Mouse (Mus musculus): ENCODE data around the gene Ntf5.
"Not testable (repeated sequence)": the region's sequence is repeated elsewhere in the genome, so short reads cannot be mapped to it uniquely, and the experiment has no call there.

Ntf5 gene

GRCm38 (mm10) chr7:45413113-45413863, at the start of gene Ntf5:
Ntf5 (plus strand) TSS chr7:45413695.
- DNase-seq (ENCODE audit: extremely low read depth, low read depth): no peak

- no peak for DNase-seq (ENCODE audit: extremely low read depth, low read depth)
Observed at GRCm38 (mm10) chr7:45363983-45364382, 49.5 kb upstream of the Ntf5 start.

- DNase-seq (ENCODE audit: extremely low read depth, low read depth): no peak
Observed at GRCm38 (mm10) chr7:45365742-45366651, 47.5 kb upstream of the Ntf5 start.

GRCm38 (mm10) chr7:45366652-45367019, 46.9 kb upstream of the Ntf5 start, which contains the start of gene Ppfia3:
Ppfia3 (minus strand) TSS chr7:45367019.
- no peak for DNase-seq (ENCODE audit: extremely low read depth, low read depth)

GRCm38 (mm10) chr7:45367020-45367880, 46.2 kb upstream of the Ntf5 start:
- peak; percentile 81 for DNase-seq (ENCODE audit: extremely low read depth, low read depth)

GRCm38 (mm10) chr7:45368178-45368577, 45.3 kb upstream of the Ntf5 start:
- DNase-seq (ENCODE audit: extremely low read depth, low read depth): no peak

GRCm38 (mm10) chr7:45369022-45369745, 44.3 kb upstream of the Ntf5 start:
- DNase-seq (ENCODE audit: extremely low read depth, low read depth): no peak

- no peak for DNase-seq (ENCODE audit: extremely low read depth, low read depth)
Observed at GRCm38 (mm10) chr7:45369836-45370474, 43.5 kb upstream of the Ntf5 start.

- DNase-seq (ENCODE audit: extremely low read depth, low read depth): peak; percentile 70
Observed at GRCm38 (mm10) chr7:45370475-45371311, 42.8 kb upstream of the Ntf5 start, which contains the start of gene Lin7b. Lin7b (minus strand) TSS chr7:45370583.

GRCm38 (mm10) chr7:45372371-45372770, 41.1 kb upstream of the Ntf5 start:
- no peak for DNase-seq (ENCODE audit: extremely low read depth, low read depth)

GRCm38 (mm10) chr7:45374620-45375019, 38.9 kb upstream of the Ntf5 start:
- peak; percentile 76 for DNase-seq (ENCODE audit: extremely low read depth, low read depth)

- no peak for DNase-seq (ENCODE audit: extremely low read depth, low read depth)
Observed at GRCm38 (mm10) chr7:45376057-45376456, 37.4 kb upstream of the Ntf5 start.

- DNase-seq (ENCODE audit: extremely low read depth, low read depth): no peak
Observed at GRCm38 (mm10) chr7:45386077-45386476, 27.4 kb upstream of the Ntf5 start.

- DNase-seq (ENCODE audit: extremely low read depth, low read depth): peak; percentile 48
Observed at GRCm38 (mm10) chr7:45395129-45395541, 18.4 kb upstream of the Ntf5 start.

- DNase-seq (ENCODE audit: extremely low read depth, low read depth): peak; percentile 99
Observed at GRCm38 (mm10) chr7:45395578-45396336, 17.7 kb upstream of the Ntf5 start, which contains the start of gene Snrnp70. Snrnp70 (minus strand) TSS chr7:45395742.

GRCm38 (mm10) chr7:45396337-45396775, 17.1 kb upstream of the Ntf5 start:
- not testable (repeated sequence) for DNase-seq (ENCODE audit: extremely low read depth, low read depth)

GRCm38 (mm10) chr7:45396787-45397186, 16.7 kb upstream of the Ntf5 start:
- no peak for DNase-seq (ENCODE audit: extremely low read depth, low read depth)

GRCm38 (mm10) chr7:45401521-45402085, 11.9 kb upstream of the Ntf5 start:
- no peak for DNase-seq (ENCODE audit: extremely low read depth, low read depth)

Measured in MEL-GATA-1-ER (cell line).